28 mouse cellular contexts compared by ENCODE assay signal in the genomic region with DNA sequence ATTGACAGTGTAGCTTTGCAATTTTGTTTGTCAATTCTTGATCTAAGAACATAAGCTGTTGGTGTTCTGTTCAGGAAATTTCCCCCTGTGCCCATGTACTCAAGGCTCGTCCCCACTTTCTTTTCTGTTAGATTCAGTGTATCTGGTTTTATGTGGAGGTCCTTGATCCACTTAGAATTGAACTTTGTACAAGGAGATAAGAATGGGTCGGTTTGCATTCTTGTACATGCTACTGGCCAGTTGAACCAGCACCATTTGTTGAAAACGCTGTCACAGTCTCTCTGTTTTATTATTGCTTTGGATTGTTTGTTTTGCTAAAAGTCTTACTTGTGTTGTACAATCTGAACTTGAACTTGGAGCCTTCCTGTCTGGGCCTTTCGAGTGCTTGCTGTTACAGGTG.
"Had no signal": no experiment of that assay in that cellular context is flagged by ENCODE, and none has a peak within 500 bp of the region (broad histone marks: within the 10 kb centered on the region; RNA-seq: fewer than 3 reads in every experiment).

No protein-coding gene starts in this region.

- H3K4me3 ChIP-seq: embryonic facial prominence, embryonic 10.5 days; embryonic facial prominence, embryonic 12.5 days; embryonic facial prominence, embryonic 13.5 days; embryonic facial prominence, embryonic 15.5 days; erythroblast, embryonic 14.5 days; forebrain, embryonic 10.5 days; forebrain, embryonic 12.5 days; forebrain, embryonic 13.5 days; forebrain, embryonic 15.5 days; gastrocnemius, adult 2 months had no signal

- DNase-seq: cerebellum, adult 2 months; cerebellum, adult 8-10 months; cerebellum, adult 9-10 months; cerebellum, adult 9-11 months; cerebellum, postnatal 10 days; cerebellum, postnatal 14 days; cerebellum, postnatal 25 days; cerebellum, postnatal 36 days; embryo, embryonic 11 days; forebrain, postnatal 0 days; gastrocnemius, adult 2 months; gastrocnemius, postnatal 10 days; gastrocnemius, postnatal 14 days; gastrocnemius, postnatal 25 days; gastrocnemius, postnatal 36 days; heart, adult 11 months; heart, adult 18-20 months had no signal

- H3K27ac ChIP-seq: embryonic facial prominence, embryonic 10.5 days; embryonic facial prominence, embryonic 12.5 days; embryonic facial prominence, embryonic 13.5 days; embryonic facial prominence, embryonic 15.5 days; forebrain, embryonic 10.5 days; forebrain, embryonic 12.5 days; forebrain, embryonic 13.5 days; forebrain, embryonic 15.5 days; gastrocnemius, adult 2 months had no signal

- H3K4me1 ChIP-seq: embryonic facial prominence, embryonic 10.5 days; embryonic facial prominence, embryonic 12.5 days; embryonic facial prominence, embryonic 13.5 days; embryonic facial prominence, embryonic 15.5 days; forebrain, embryonic 10.5 days; forebrain, embryonic 12.5 days; forebrain, embryonic 13.5 days; forebrain, embryonic 15.5 days had no signal

- H3K27me3 ChIP-seq: embryonic facial prominence, embryonic 12.5 days; embryonic facial prominence, embryonic 13.5 days; embryonic facial prominence, embryonic 15.5 days; forebrain, embryonic 12.5 days; forebrain, embryonic 13.5 days; forebrain, embryonic 15.5 days had no signal

- H3K9me3 ChIP-seq: embryonic facial prominence, embryonic 10.5 days; embryonic facial prominence, embryonic 12.5 days; embryonic facial prominence, embryonic 13.5 days; embryonic facial prominence, embryonic 15.5 days; forebrain, embryonic 10.5 days; forebrain, embryonic 12.5 days; forebrain, embryonic 13.5 days; forebrain, embryonic 15.5 days had no signal

- ATAC-seq: forebrain, embryonic 13.5 days; forebrain, embryonic 14.5 days; forebrain, embryonic 15.5 days; forebrain, embryonic 16.5 days; forebrain, postnatal 0 days had no signal

- H3K9ac ChIP-seq: embryonic facial prominence, embryonic 12.5 days; embryonic facial prominence, embryonic 13.5 days; embryonic facial prominence, embryonic 15.5 days; forebrain, embryonic 12.5 days; forebrain, embryonic 13.5 days; forebrain, embryonic 15.5 days; forebrain, postnatal 0 days had no signal

- H3K4me2 ChIP-seq: embryonic facial prominence, embryonic 12.5 days; embryonic facial prominence, embryonic 13.5 days; embryonic facial prominence, embryonic 15.5 days; forebrain, embryonic 12.5 days; forebrain, embryonic 13.5 days; forebrain, embryonic 15.5 days had no signal
